Mouse (Mus musculus) heart, postnatal 0 days (tissue): ENCODE measurements around the gene H1fx.
"Not testable (repeated sequence)": the region's sequence is repeated elsewhere in the genome, so short reads cannot be mapped to it uniquely, and the experiment has no call there.

ENCODE experiments used
- CTCF ChIP-seq: IDR thresholded peaks from 2 replicates; pipeline ENCODE4 v1.5.1; 2016; ENCODE audit warnings: antibody characterized with exemption, control low read depth, low read depth
- EP300 ChIP-seq: IDR thresholded peaks from 2 replicates; pipeline ENCODE4 v1.6.1; 2016; ENCODE audit warnings: antibody characterized with exemption, low read depth

DNA sequence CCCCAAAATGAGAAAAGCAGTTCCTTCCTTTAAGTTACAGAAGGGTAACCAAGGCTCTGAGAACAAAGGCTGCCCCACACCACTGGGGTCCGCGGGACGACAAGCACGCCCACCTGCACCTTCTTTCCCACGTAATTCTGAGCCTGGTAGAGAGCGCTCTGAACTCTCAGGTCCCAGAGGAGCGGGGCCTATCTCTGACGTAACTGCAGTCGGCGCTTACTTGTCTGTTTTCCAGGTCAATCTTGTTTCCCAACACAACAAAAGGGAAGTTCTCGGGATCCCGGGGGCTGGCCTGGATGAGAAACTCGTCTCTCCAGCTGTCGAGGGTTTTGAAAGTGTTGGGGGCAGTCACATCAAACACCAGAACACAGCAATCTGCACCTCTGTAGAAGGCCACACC, 23.3 kb upstream of the H1fx start:
- TF ChIP-seq CTCF, EP300: not testable (repeated sequence)
